Mouse (Mus musculus) hindbrain, embryonic 10.5 days (tissue): ENCODE data around the gene Cracr2b. TPM values are rescaled to one million over a fixed set of nuclear protein-coding genes. Genes with fewer than 3 reads are reported as not detected.

ENCODE experiments used
- DNase-seq: peaks from one replicate; pipeline ENCODE4 v3.0.0-alpha.2; 2017; ENCODE audit warnings: low spot score
- H3K27ac ChIP-seq: fragments of 300-500 bp; sonication (generic); 2 replicates; pipeline ENCODE4 v1.5.1; 2016; ENCODE audit warnings: mild to moderate bottlenecking, moderate library complexity
- H3K27me3 ChIP-seq: fragments of 300-500 bp; sonication (generic); 2 replicates; pipeline ENCODE4 v1.6.1; 2016; ENCODE audit warnings: mild to moderate bottlenecking; ENCODE audit not compliant: poor library complexity, insufficient read depth, severe bottlenecking
- H3K36me3 ChIP-seq: fragments of 300-500 bp; sonication (generic); 2 replicates; pipeline ENCODE4 v1.6.1; 2016; ENCODE audit warnings: mild to moderate bottlenecking, moderate library complexity
- H3K4me1 ChIP-seq: fragments of 300-500 bp; sonication (generic); replicated peaks from 2 replicates; pipeline ENCODE4 v1.6.1; 2016; ENCODE audit warnings: mild to moderate bottlenecking
- H3K4me3 ChIP-seq: fragments of 300-500 bp; sonication (generic); 2 replicates; pipeline ENCODE4 v1.5.1; 2016; ENCODE audit warnings: mild to moderate bottlenecking, moderate library complexity
- H3K9me3 ChIP-seq: fragments of 300-500 bp; sonication (generic); 2 replicates; pipeline ENCODE4 v1.6.1; 2016; ENCODE audit warnings: mild to moderate bottlenecking, moderate library complexity
- WGBS: fragments of 180-500 bp; shearing (Covaris S2); methylation state at CpG from one replicate; pipeline ENCODE4 v1.1.7; 2016; 5-methylcytosine and 5-hydroxymethylcytosine counted together
- polyA plus RNA-seq: library from polyadenylated mRNA; unstranded; fragments of >200 nt; fragmentation: Nextera tagmentation; extraction: Ambion mirVana; gene quantifications from 2 replicates; pipeline ENCODE4 v1.2.1, GENCODE M21; 2016

Cracr2b gene
- polyA plus RNA-seq, 1 experiment from 2014 or later, result 8.1 TPM

GRCm38 (mm10) chr7:141470637-141470944 lies 9.7 kb downstream of the Cracr2b start:
- 96% methylated on average over 10 of the region's 10 CpGs for WGBS
- no peak for DNase-seq

GRCm38 (mm10) chr7:141471236-141471635 lies 10.3 kb downstream of the Cracr2b start:
- Histone ChIP-seq H3K4me3 (no peak overlapping the region), H3K4me1 (peaks cover 67% of the 10 kb centered on the region), H3K9me3 (no peaks in the 10 kb centered on the region), H3K27me3 (peaks cover 17% of the 10 kb centered on the region), H3K36me3 (peaks cover 39% of the 10 kb centered on the region), H3K27ac (no peak overlapping the region)
- DNase-seq, result no peak
- WGBS, result 91% methylated on average over 1 of the region's 1 CpGs

More at GRCm38 (mm10) chr7:141470637-141470944, 9.7 kb downstream of the Cracr2b start:
- Histone ChIP-seq H3K36me3 (peaks cover 39% of the 10 kb centered on the region), H3K4me1 (peaks cover 65% of the 10 kb centered on the region), H3K9me3 (no peaks in the 10 kb centered on the region), H3K4me3 (no peak overlapping the region), H3K27me3 (peaks cover 17% of the 10 kb centered on the region), H3K27ac (no peak overlapping the region)

GRCm38 (mm10) chr7:141472226-141472625 lies 11.3 kb downstream of the Cracr2b start:
- H3K4me1 ChIP-seq, result peaks cover 69% of the 10 kb centered on the region
- peaks cover 18% of the 10 kb centered on the region for H3K27me3 ChIP-seq
- H3K36me3 ChIP-seq, result peaks cover 39% of the 10 kb centered on the region
- no peaks in the 10 kb centered on the region for H3K9me3 ChIP-seq
- H3K27ac ChIP-seq, result no peak overlapping the region
- H3K4me3 ChIP-seq, result no peak overlapping the region
- DNase-seq, result no peak
- WGBS, result 82% methylated on average over 6 of the region's 6 CpGs

- Histone ChIP-seq H3K27me3 (peaks cover 20% of the 10 kb centered on the region), H3K4me3 (no peak overlapping the region), H3K4me1 (peaks cover 69% of the 10 kb centered on the region), H3K27ac (no peak overlapping the region), H3K9me3 (no peaks in the 10 kb centered on the region), H3K36me3 (peaks cover 39% of the 10 kb centered on the region)
- DNase-seq, result no peak
- 86% methylated on average over 6 of the region's 6 CpGs for WGBS
Measured at GRCm38 (mm10) chr7:141472763-141473162, 11.9 kb downstream of the Cracr2b start.

- Histone ChIP-seq H3K4me1 (peaks cover 62% of the 10 kb centered on the region), H3K4me3 (peak overlapping the region; percentile 65), H3K9me3 (no peaks in the 10 kb centered on the region), H3K27me3 (peaks cover 26% of the 10 kb centered on the region), H3K36me3 (peaks cover 38% of the 10 kb centered on the region), H3K27ac (peak overlapping the region; percentile 99; the same call in 1 of the 2 replicates)
- 12% methylated on average over 5 of the region's 5 CpGs for WGBS
- DNase-seq, result no peak
Measured at GRCm38 (mm10) chr7:141474160-141474559, 13.3 kb downstream of the Cracr2b start.

GRCm38 (mm10) chr7:141475011-141475804 lies 14.3 kb downstream of the Cracr2b start, which contains the start of the genes Polr2l and Tspan4:
TSS of gene Polr2l (minus strand) at chr7:141475132.
TSS of gene Tspan4 (plus strand) at chr7:141475240.
- no peaks in the 10 kb centered on the region for H3K9me3 ChIP-seq
- peaks cover 51% of the 10 kb centered on the region for H3K4me1 ChIP-seq
- peak within 1 kb of the TSS; percentile 65 for H3K4me3 ChIP-seq
- WGBS, result under 1% methylated on average over 87 of the region's 87 CpGs
- DNase-seq, result peak; percentile 90
- H3K27ac ChIP-seq, result peak within 1 kb of the TSS; percentile 99
- peaks cover 28% of the 10 kb centered on the region for H3K36me3 ChIP-seq
- peaks cover 26% of the 10 kb centered on the region for H3K27me3 ChIP-seq

- Histone ChIP-seq H3K36me3 (peaks cover 22% of the 10 kb centered on the region), H3K27me3 (peaks cover 26% of the 10 kb centered on the region), H3K4me3 (peak overlapping the region; percentile 65), H3K9me3 (no peaks in the 10 kb centered on the region), H3K4me1 (peaks cover 51% of the 10 kb centered on the region), H3K27ac (peak overlapping the region; percentile 99)
- no peak for DNase-seq
- 3% methylated on average over 12 of the region's 12 CpGs for WGBS
Measured at GRCm38 (mm10) chr7:141475805-141476158, 14.9 kb downstream of the Cracr2b start.

GRCm38 (mm10) chr7:141476226-141476980 lies 15.5 kb downstream of the Cracr2b start:
- peak overlapping the region; percentile 99 for H3K27ac ChIP-seq
- H3K27me3 ChIP-seq, result peaks cover 26% of the 10 kb centered on the region
- peak; percentile 70 for DNase-seq
- 6% methylated on average over 17 of the region's 17 CpGs for WGBS
- peaks cover 16% of the 10 kb centered on the region for H3K36me3 ChIP-seq
- H3K4me1 ChIP-seq, result peaks cover 58% of the 10 kb centered on the region
- peak overlapping the region; percentile 65 for H3K4me3 ChIP-seq
- no peaks in the 10 kb centered on the region for H3K9me3 ChIP-seq

- WGBS, result 20% methylated on average over 7 of the region's 7 CpGs
- peak overlapping the region; percentile 65 for H3K4me3 ChIP-seq
- H3K27ac ChIP-seq, result peak overlapping the region; percentile 99
- peaks cover 31% of the 10 kb centered on the region for H3K27me3 ChIP-seq
- no peaks in the 10 kb centered on the region for H3K9me3 ChIP-seq
- DNase-seq, result no peak
- peaks cover 63% of the 10 kb centered on the region for H3K4me1 ChIP-seq
- peaks cover 10% of the 10 kb centered on the region for H3K36me3 ChIP-seq
Measured at GRCm38 (mm10) chr7:141476981-141477370, 16.1 kb downstream of the Cracr2b start.

- peak overlapping the region; percentile 23; the same call in 1 of the 2 replicates for H3K27ac ChIP-seq
- peaks cover 70% of the 10 kb centered on the region for H3K4me1 ChIP-seq
- H3K9me3 ChIP-seq, result no peaks in the 10 kb centered on the region
- WGBS, result 65% methylated on average over 4 of the region's 4 CpGs
- H3K27me3 ChIP-seq, result peaks cover 39% of the 10 kb centered on the region
- no peak for DNase-seq
- H3K4me3 ChIP-seq, result no peak overlapping the region
- H3K36me3 ChIP-seq, result peaks cover 2% of the 10 kb centered on the region
Measured at GRCm38 (mm10) chr7:141477578-141478269, 16.8 kb downstream of the Cracr2b start.

- H3K9me3 ChIP-seq, result no peaks in the 10 kb centered on the region
- H3K36me3 ChIP-seq, result no peaks in the 10 kb centered on the region
- peaks cover 72% of the 10 kb centered on the region for H3K4me1 ChIP-seq
- no peak overlapping the region for H3K4me3 ChIP-seq
- no peak overlapping the region; the same call in 1 of the 2 replicates for H3K27ac ChIP-seq
- H3K27me3 ChIP-seq, result peaks cover 45% of the 10 kb centered on the region
- DNase-seq, result no peak
- 85% methylated on average over 5 of the region's 5 CpGs for WGBS
Measured at GRCm38 (mm10) chr7:141478270-141478748, 17.4 kb downstream of the Cracr2b start.

GRCm38 (mm10) chr7:141480842-141481497 lies 20.1 kb downstream of the Cracr2b start:
- Histone ChIP-seq H3K4me1 (peaks cover 64% of the 10 kb centered on the region), H3K27me3 (peaks cover 53% of the 10 kb centered on the region), H3K27ac (no peak overlapping the region), H3K4me3 (peak overlapping the region; percentile 76), H3K9me3 (no peaks in the 10 kb centered on the region), H3K36me3 (no peaks in the 10 kb centered on the region)
- peak; percentile 63 for DNase-seq
- 12% methylated on average over 10 of the region's 10 CpGs for WGBS
